Mouse (Mus musculus): ENCODE measurements around the gene Lpo.

DNA sequence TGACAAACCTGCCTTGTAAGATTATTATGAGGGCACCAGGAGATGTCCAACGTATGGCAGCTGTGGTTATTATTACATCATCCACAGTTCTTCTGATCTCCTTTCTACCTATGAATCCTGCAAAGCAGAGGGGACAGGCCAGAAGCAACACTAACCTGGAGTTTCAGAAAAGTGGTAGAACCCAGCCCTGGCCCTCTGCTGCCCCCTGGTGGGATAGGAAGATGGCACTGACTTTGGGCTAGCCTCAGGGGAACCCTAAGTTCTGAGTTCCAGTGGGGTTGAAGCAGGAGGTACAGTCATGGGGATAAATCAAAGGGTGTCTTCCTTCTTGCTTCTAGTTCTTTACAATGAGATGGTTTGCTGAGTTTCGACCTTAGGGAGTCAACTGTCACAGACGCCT, 57.1 kb downstream of the Lpo start:
- TF ChIP-seq CTCF (IDR thresholded peaks at IDR 0.05; ENCODE audit: low read depth, low read length): peak; percentile 88
- TF ChIP-seq POLR2A (IDR thresholded peaks at IDR 0.05; ENCODE audit: insufficient read depth, low read length): no peak
